Mouse (Mus musculus) megakaryocyte, embryonic 14.5 days (primary cell): ENCODE data around the gene Aamp.

ENCODE experiments used
- FLI1 ChIP-seq: IDR thresholded peaks from 2 replicates; pipeline ENCODE4 v1.6.1; 2012; ENCODE audit warnings: low read length, inconsistent platforms, mixed read lengths
- GATA1 ChIP-seq: IDR thresholded peaks from 3 replicates; pipeline ENCODE4 v1.6.1; 2012; ENCODE audit warnings: mixed read lengths, low read length, inconsistent platforms, borderline replicate concordance

- TF ChIP-seq GATA1 (no peak), FLI1 (no peak)
These were observed 36.9 kb upstream of the Aamp start for GRCm38 (mm10) chr1:74321396-74321795.
